Mouse (Mus musculus) adrenal gland, postnatal 10 days (tissue): Measurements from ENCODE around the gene Znrd1. TPM values are rescaled to one million over a fixed set of nuclear protein-coding genes. Genes with fewer than 3 reads are reported as not detected.
A peak's percentile ranks its signal among the peaks of the same experiment; 100 is the strongest.
"Not testable (repeated sequence)": the region's sequence is repeated elsewhere in the genome, so short reads cannot be mapped to it uniquely, and the experiment has no call there.

Experiments used
- DNase-seq: peaks from one replicate; pipeline ENCODE4 v3.0.0; 2021; ENCODE audit warnings: mixed read lengths
- long read RNA-seq, 2 experiments: library from polyadenylated mRNA; stranded (forward); transcript quantifications; one replicate each; pipeline ENCODE4 v2.0.0; 2021
- total RNA-seq, 2 experiments: library from RNA; stranded (reverse); gene quantifications; 2 replicates each; pipeline ENCODE4 v1.2.3; 2021

Znrd1 gene
- total RNA-seq: 10 to 100 TPM; 34.5 to 40.5 TPM
- long read RNA-seq, experiment 1, transcript Znrd1-202 (5 exons, 710 nt): major isoform, 13 of 15 reads
- long read RNA-seq, experiment 1, partial matches to known transcripts: 1 of 15 reads
- long read RNA-seq, experiment 1, other reads (novel, unspliced or antisense): 0 of 15 reads
- long read RNA-seq, experiment 2, transcript Znrd1-202 (5 exons, 710 nt): major isoform, 20 of 21 reads
- long read RNA-seq, experiment 2, partial matches to known transcripts: 1 of 21 reads
- long read RNA-seq, experiment 2, other reads (novel, unspliced or antisense): 0 of 21 reads

GRCm38 (mm10) chr17:36957999-36958743, at the start of gene Znrd1, which contains the start of gene Znrd1as:
Gene Znrd1, minus strand, starts transcription at chr17:36958559.
Gene Znrd1as, plus strand, starts transcription at chr17:36958592.
- DNase-seq: peak; percentile 96

GRCm38 (mm10) chr17:37003366-37003765, 45.0 kb upstream of the Znrd1 start:
- DNase-seq: no peak

- DNase-seq: peak; percentile 46
These were observed 44.3 kb upstream of the Znrd1 start for GRCm38 (mm10) chr17:37002364-37003330.

GRCm38 (mm10) chr17:37000863-37001262, 42.5 kb upstream of the Znrd1 start, which contains the start of gene Zfp57:
Gene Zfp57, plus strand, starts transcription at chr17:37001163.
- no peak for DNase-seq

- DNase-seq: no peak
These were observed 40.1 kb upstream of the Znrd1 start for GRCm38 (mm10) chr17:36998477-36998876.

GRCm38 (mm10) chr17:36997033-36997735, 38.8 kb upstream of the Znrd1 start:
- DNase-seq: peak; percentile 88

GRCm38 (mm10) chr17:36995448-36995847, 37.1 kb upstream of the Znrd1 start:
- DNase-seq: no peak

- no peak for DNase-seq
These were observed 36.2 kb upstream of the Znrd1 start for GRCm38 (mm10) chr17:36994528-36994927.

GRCm38 (mm10) chr17:36993770-36994325, 35.5 kb upstream of the Znrd1 start:
- DNase-seq: no peak

- DNase-seq: no peak
These were observed 34.2 kb upstream of the Znrd1 start for GRCm38 (mm10) chr17:36992336-36993104.

GRCm38 (mm10) chr17:36990630-36991029, 32.3 kb upstream of the Znrd1 start:
- not testable (repeated sequence) for DNase-seq

- DNase-seq: no peak
These were observed 31.1 kb upstream of the Znrd1 start, which contains the start of gene H2-M5 for GRCm38 (mm10) chr17:36989437-36989836. Gene H2-M5, minus strand, starts transcription at chr17:36989537.

- DNase-seq: no peak
These were observed 30.1 kb upstream of the Znrd1 start for GRCm38 (mm10) chr17:36988475-36988874.

GRCm38 (mm10) chr17:36982253-36983155, 24.1 kb upstream of the Znrd1 start:
- no peak for DNase-seq

GRCm38 (mm10) chr17:36981845-36982244, 23.5 kb upstream of the Znrd1 start:
- no peak for DNase-seq

GRCm38 (mm10) chr17:36981221-36981813, 23.0 kb upstream of the Znrd1 start, which contains the start of gene 2410137M14Rik:
Gene 2410137M14Rik, minus strand, starts transcription at chr17:36981237.
- DNase-seq: no peak

GRCm38 (mm10) chr17:36973271-36973787, 15.0 kb upstream of the Znrd1 start:
- DNase-seq: no peak

- DNase-seq: no peak
These were observed 14.4 kb upstream of the Znrd1 start for GRCm38 (mm10) chr17:36972791-36973190.
